In genomic region chr7:47271547-47271946, GRCm38 (mm10) we compare ENCODE assay signal across 36 mouse cellular contexts. TPM values are rescaled to one million over a fixed set of nuclear protein-coding genes. Genes with fewer than 3 reads are reported as not detected.
"Had no signal": no experiment of that assay in that cellular context is flagged by ENCODE, and none has a peak within 500 bp of the region (broad histone marks: within the 10 kb centered on the region; RNA-seq: fewer than 3 reads in every experiment).

No protein-coding gene starts in this region.

RNA-seq across cellular contexts. Expression of gene Mrgpra9, which starts 18.9 kb away (rescaled TPM):
- total RNA-seq: left cerebral cortex, adult 8-10 months; left cerebral cortex, postnatal 10 days; left cerebral cortex, postnatal 14 days; left cerebral cortex, postnatal 25 days; left cerebral cortex, postnatal 36 days; left cerebral cortex, postnatal 4 days; liver, adult 2 months; megakaryocyte, adult 5-6 weeks; megakaryocyte-erythroid progenitor cell, adult 5-6 weeks; midbrain, postnatal 0 days; monocyte, adult 5-6 weeks had no signal
- polyA plus RNA-seq: limb, embryonic 10.5 days; limb, embryonic 11.5 days; limb, embryonic 12.5 days; limb, embryonic 13.5 days; limb, embryonic 14.5 days; limb, embryonic 15.5 days; liver, adult 2 months; liver, embryonic 11.5 days; liver, embryonic 12.5 days; liver, embryonic 13.5 days; liver, embryonic 14.5 days; liver, embryonic 15.5 days; liver, embryonic 16.5 days; liver, postnatal 0 days; lung, adult 2 months; macrophage; midbrain, embryonic 10.5 days; midbrain, embryonic 11.5 days; midbrain, embryonic 12.5 days; midbrain, embryonic 13.5 days; midbrain, embryonic 14.5 days; midbrain, embryonic 15.5 days; midbrain, embryonic 16.5 days; midbrain, postnatal 0 days; myocyte; neural tube, embryonic 11.5 days; neural tube, embryonic 12.5 days had no signal
